Mouse (Mus musculus): ENCODE measurements around the gene Pomgnt2. TPM values are rescaled to one million over a fixed set of nuclear protein-coding genes. Genes with fewer than 3 reads are reported as not detected.
"Not testable (repeated sequence)": the region's sequence is repeated elsewhere in the genome, so short reads cannot be mapped to it uniquely, and the experiment has no call there.

Gene Pomgnt2
- polyA plus RNA-seq, 1 experiment from 2014 or later: 16.1 TPM

DNA sequence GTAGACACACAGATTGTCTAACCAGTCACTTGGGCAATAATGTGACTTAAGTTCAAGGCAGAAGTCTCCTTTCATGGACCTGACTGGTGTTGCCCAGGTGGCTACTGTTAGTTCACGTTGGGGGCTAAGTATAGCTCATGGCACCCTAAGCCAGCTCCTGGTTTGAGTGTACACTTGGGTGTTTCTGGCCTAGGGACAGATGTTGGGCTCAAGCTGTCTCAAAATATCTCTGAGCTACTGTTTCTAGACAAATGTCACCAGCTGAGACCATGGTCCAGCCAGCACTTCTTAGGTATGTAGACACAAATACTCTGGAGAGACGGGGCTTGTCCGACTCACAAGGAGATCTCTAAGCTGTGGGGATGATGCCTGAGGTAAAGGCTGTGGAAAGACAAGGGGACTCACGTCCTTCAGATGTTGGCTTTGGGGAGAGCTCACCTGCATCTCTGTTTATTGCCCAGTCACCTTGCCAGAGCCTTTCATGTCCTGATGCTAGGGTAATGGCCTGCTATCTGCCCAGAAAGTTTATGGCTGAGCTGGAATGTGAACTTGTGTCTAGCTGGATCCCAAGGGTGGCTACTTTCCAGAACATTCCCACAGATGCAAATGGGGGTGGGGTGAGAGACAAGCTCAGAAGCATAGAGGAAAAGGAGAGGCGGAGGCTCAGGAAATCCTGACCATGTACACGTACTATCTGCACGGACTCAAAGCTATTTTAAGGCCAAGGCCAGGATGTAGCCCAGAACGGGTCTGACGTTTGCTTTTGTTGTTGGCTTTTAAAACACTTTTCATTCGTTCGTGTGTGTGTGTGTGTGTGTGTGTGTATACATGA lies 31.2 kb upstream of the Pomgnt2 start:
- ATAC-seq (no peak), DNase-seq (ENCODE audit: low spot score) (no peak)
- Histone ChIP-seq H3K4me2 (ENCODE audit: low read length) (no peak overlapping the region), H3K9ac (ENCODE audit: low read length) (no peak overlapping the region), H3K27me3 (replicated peaks; ENCODE audit: control insufficient read depth, insufficient read depth, low read length) (no peaks in the 10 kb centered on the region), H3K27ac (ENCODE audit: low read depth, low read length) (no peak overlapping the region), H3K4me1 (ENCODE audit: control insufficient read depth, insufficient read depth, low read length) (no peaks in the 10 kb centered on the region), H3K4me3 (ENCODE audit: low read depth, low read length) (no peak overlapping the region), H3K36me3 (ENCODE audit: control insufficient read depth, insufficient read depth, low read length) (no peaks in the 10 kb centered on the region), H3K9me3 (replicated peaks; ENCODE audit: control insufficient read depth, low read length) (no peaks in the 10 kb centered on the region)
- 84% methylated on average over 11 of the region's 11 CpGs for WGBS

DNA sequence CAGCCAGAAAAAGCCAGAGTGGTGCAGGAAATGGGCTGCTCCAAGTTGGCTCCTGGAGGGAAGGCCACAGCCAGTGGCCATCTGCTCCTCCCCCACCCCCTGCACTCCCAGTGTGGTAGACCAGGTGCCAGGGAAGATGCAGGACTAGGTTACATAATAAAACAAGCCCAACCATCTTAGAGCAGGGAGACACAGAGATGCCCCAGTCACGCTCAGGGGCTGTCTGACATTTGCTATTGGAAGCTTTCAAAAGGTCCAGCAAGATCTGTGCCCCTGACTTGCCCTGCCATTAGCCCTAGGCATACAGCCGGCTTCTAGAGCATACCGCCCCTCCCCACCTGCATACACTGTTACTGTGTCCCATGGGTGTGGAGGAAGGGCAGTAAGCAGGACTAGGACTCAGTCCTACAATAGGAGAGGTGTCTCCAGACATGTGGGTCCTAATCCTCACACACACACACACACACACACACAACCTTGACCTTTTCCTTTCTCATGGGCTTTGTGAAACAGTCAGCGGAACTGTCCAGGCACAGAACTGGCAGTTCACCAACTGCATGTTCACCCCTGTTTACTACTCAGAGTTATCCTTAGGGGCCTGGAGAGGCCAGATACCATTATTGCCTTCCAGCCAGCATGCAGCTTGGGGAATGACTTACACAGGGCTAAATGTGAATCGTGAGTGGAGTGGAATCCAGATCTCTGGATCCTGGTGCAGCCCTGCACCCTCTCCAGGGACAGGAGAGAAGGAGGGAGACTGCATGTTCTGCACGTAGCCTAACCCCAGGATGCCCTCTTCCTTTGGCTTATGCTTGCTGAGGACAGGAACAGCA lies 30.4 kb upstream of the Pomgnt2 start:
- no peaks in the 10 kb centered on the region for H3K27me3 ChIP-seq (replicated peaks; ENCODE audit: control insufficient read depth, insufficient read depth, low read length)
- H3K27ac ChIP-seq (ENCODE audit: low read depth, low read length): no peak overlapping the region
- H3K36me3 ChIP-seq (ENCODE audit: control insufficient read depth, insufficient read depth, low read length): no peaks in the 10 kb centered on the region
- DNase-seq (ENCODE audit: low spot score) (no peak), ATAC-seq (no peak)
- H3K9ac ChIP-seq (ENCODE audit: low read length): no peak overlapping the region
- H3K4me3 ChIP-seq (ENCODE audit: low read depth, low read length): no peak overlapping the region
- H3K9me3 ChIP-seq (replicated peaks; ENCODE audit: control insufficient read depth, low read length): no peaks in the 10 kb centered on the region
- H3K4me2 ChIP-seq (ENCODE audit: low read length): no peak overlapping the region
- H3K4me1 ChIP-seq (ENCODE audit: control insufficient read depth, insufficient read depth, low read length): no peaks in the 10 kb centered on the region
- WGBS: 87% methylated on average over 6 of the region's 6 CpGs

DNA sequence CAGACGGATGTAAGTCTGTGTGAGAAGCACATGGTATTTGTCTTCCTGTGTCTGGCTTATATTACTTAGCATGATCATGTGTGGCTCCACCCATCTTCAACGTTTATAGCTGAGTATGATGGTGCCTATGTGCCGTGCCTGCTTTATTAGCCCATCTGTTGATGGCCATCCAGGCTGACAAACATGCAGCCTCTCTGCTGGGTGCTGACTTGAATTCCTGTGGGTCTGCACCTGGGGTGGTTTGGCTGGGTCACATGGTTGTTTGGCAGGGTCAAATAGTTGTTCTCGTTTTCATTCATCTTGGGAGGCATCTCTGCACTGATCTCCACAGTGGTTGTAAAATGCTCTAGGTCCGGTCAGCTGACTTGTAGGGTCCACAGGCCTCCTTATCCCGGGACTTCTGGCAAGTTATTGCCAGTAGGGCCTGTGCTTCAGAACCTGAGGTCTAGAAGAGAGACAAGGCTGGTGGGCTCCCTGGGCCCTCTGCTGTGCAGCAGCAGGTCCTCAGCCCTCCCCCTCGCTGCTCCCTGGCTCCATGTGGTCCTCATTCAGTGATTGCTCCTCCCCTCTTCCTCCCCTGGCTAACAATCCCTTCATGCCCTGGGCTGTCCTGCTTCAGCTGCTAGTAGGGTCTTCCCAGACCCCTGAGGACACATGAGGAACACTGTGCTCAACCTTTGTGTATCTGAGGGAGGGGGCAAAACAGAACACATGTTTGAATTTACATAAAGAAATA lies 29.1 kb upstream of the Pomgnt2 start:
- WGBS: 68% methylated on average over 7 of the region's 7 CpGs
- DNase-seq (ENCODE audit: low spot score) (no peak), ATAC-seq (no peak)
- Histone ChIP-seq H3K27ac (ENCODE audit: low read depth, low read length) (no peak overlapping the region), H3K4me1 (ENCODE audit: control insufficient read depth, insufficient read depth, low read length) (no peaks in the 10 kb centered on the region), H3K4me2 (ENCODE audit: low read length) (no peak overlapping the region), H3K4me3 (ENCODE audit: low read depth, low read length) (no peak overlapping the region), H3K9ac (ENCODE audit: low read length) (no peak overlapping the region), H3K27me3 (replicated peaks; ENCODE audit: control insufficient read depth, insufficient read depth, low read length) (no peaks in the 10 kb centered on the region), H3K36me3 (ENCODE audit: control insufficient read depth, insufficient read depth, low read length) (no peaks in the 10 kb centered on the region), H3K9me3 (replicated peaks; ENCODE audit: control insufficient read depth, low read length) (no peaks in the 10 kb centered on the region)

DNA sequence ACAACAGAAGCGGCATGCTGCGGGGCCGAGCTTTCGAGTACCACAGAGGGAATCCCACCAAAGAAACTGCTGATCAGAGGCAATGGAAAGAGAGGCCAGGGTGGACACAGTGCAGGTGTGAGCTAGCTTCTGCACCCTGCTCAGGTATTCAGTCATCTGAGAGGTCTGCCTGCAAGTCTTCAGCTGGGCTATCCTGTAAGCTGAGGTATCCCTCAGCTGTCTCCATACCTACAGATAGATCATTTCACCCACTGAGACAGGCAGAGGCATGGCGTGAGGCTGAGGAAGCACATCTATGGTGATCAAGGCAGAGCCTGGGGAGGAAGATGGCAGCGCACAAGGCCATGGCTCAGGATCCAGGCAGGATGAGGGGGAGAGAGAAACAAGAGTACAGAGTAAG lies 27.5 kb upstream of the Pomgnt2 start:
- no peaks in the 10 kb centered on the region for H3K27me3 ChIP-seq (replicated peaks; ENCODE audit: control insufficient read depth, insufficient read depth, low read length)
- H3K27ac ChIP-seq (ENCODE audit: low read depth, low read length): no peak overlapping the region
- H3K4me3 ChIP-seq (ENCODE audit: low read depth, low read length): no peak overlapping the region
- H3K4me1 ChIP-seq (ENCODE audit: control insufficient read depth, insufficient read depth, low read length): no peaks in the 10 kb centered on the region
- DNase-seq (ENCODE audit: low spot score): no peak
- no peak overlapping the region for H3K4me2 ChIP-seq (ENCODE audit: low read length)
- H3K36me3 ChIP-seq (ENCODE audit: control insufficient read depth, insufficient read depth, low read length): no peaks in the 10 kb centered on the region
- no peaks in the 10 kb centered on the region for H3K9me3 ChIP-seq (replicated peaks; ENCODE audit: control insufficient read depth, low read length)
- 92% methylated on average over 6 of the region's 6 CpGs for WGBS
- H3K9ac ChIP-seq (ENCODE audit: low read length): no peak overlapping the region
- no peak for ATAC-seq

DNA sequence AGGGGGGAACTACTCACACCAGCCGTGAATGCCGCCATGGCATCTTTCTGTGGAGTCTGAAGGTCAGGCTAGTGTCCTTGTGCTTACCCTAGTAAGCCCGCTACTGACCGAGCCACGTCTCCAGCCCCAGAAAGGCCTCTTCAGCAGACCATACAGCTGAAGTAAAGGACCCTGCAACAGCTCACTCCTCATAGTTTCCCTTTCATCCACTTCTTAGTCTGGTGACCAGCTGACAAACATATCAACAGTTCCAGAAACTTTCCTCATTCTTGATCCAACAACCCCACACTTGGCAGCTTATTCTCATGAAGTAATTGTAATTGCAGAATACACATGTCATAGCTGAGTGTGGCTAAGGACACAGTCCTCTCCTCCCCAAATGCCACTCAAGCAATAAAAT lies 27.0 kb upstream of the Pomgnt2 start:
- no peak overlapping the region for H3K4me3 ChIP-seq (ENCODE audit: low read depth, low read length)

DNA sequence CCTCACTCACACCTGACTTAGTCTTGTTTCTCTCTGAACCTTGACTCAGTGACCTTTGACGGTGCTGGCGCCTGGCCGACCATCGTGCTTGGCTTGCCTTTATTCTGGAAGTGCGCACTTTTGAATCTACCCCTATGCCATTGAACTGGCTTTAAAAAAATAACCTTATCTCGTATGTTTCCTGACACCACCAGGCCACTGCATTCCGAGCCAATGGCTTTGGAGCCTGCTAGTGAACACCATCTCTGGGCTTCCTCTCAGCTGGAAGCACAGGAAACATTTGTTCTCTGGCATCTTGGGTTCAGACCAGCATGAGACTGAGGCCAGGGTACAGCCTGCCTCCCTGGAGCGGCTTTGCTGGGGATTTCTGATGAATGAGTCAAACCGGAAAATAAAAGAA lies 25.9 kb upstream of the Pomgnt2 start:
- ATAC-seq: no peak
- no peaks in the 10 kb centered on the region for H3K36me3 ChIP-seq (ENCODE audit: control insufficient read depth, insufficient read depth, low read length)
- 74% methylated on average over 9 of the region's 9 CpGs for WGBS
- peaks cover 5% of the 10 kb centered on the region for H3K4me1 ChIP-seq (ENCODE audit: control insufficient read depth, insufficient read depth, low read length)
- no peak overlapping the region for H3K4me2 ChIP-seq (ENCODE audit: low read length)
- H3K9ac ChIP-seq (ENCODE audit: low read length): no peak overlapping the region
- no peak overlapping the region for H3K4me3 ChIP-seq (ENCODE audit: low read depth, low read length)
- H3K9me3 ChIP-seq (replicated peaks; ENCODE audit: control insufficient read depth, low read length): no peaks in the 10 kb centered on the region
- H3K27ac ChIP-seq (ENCODE audit: low read depth, low read length): no peak overlapping the region
- no peaks in the 10 kb centered on the region for H3K27me3 ChIP-seq (replicated peaks; ENCODE audit: control insufficient read depth, insufficient read depth, low read length)
- no peak for DNase-seq (ENCODE audit: low spot score)

More for the DNA sequence above, 27.0 kb upstream of the Pomgnt2 start:
- Histone ChIP-seq H3K27ac (ENCODE audit: low read depth, low read length) (no peak overlapping the region), H3K4me1 (ENCODE audit: control insufficient read depth, insufficient read depth, low read length) (peaks cover 4% of the 10 kb centered on the region), H3K4me2 (ENCODE audit: low read length) (no peak overlapping the region), H3K9me3 (replicated peaks; ENCODE audit: control insufficient read depth, low read length) (no peaks in the 10 kb centered on the region), H3K36me3 (ENCODE audit: control insufficient read depth, insufficient read depth, low read length) (no peaks in the 10 kb centered on the region), H3K9ac (ENCODE audit: low read length) (no peak overlapping the region), H3K27me3 (replicated peaks; ENCODE audit: control insufficient read depth, insufficient read depth, low read length) (no peaks in the 10 kb centered on the region)
- 77% methylated on average over 5 of the region's 5 CpGs for WGBS
- ATAC-seq: no peak
- DNase-seq (ENCODE audit: low spot score): no peak

DNA sequence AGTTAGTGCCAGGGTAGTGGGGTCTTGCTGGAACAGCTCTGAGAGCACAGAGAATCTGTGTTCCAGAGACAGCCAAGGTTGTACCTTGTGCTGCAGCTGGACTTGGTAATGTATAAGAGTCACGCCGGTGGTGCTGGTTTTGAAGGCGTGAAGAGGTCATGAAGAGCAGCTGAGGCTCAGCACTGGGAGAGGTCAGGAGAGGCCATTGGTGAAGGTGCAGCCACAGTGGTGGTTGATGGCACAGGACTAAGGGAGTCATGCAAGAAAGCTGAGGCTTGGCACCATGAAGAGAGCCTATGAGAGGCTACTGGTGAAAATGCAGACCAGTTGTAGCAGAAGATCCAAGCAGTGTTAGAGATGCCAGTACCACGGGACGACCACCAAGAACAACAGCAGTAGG lies 24.7 kb upstream of the Pomgnt2 start:
- no peaks in the 10 kb centered on the region for H3K9me3 ChIP-seq (replicated peaks; ENCODE audit: control insufficient read depth, low read length)
- DNase-seq (ENCODE audit: low spot score): no peak

DNA sequence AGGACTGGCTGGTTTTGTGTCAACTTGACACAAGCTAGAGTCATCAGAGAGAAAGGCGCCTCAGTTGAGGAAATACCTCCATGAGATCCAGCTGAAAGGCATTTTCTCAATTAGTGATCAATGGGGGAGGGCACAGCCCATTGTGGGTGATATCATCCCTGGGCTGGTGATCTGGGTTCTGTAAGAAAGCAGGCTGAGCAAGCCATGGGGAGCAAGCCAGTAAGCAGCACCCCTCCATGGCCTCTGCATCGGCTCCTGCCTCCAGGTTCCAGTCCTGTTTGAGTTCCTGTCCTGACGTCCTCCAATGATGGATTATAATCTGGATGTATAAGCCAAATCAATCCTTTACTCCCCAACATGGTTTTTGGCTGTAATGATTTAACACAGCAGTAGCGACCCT lies 24.3 kb upstream of the Pomgnt2 start:
- DNase-seq (ENCODE audit: low spot score); H3K9ac ChIP-seq (ENCODE audit: low read length); H3K9me3 ChIP-seq (replicated peaks; ENCODE audit: control insufficient read depth, low read length); H3K4me1 ChIP-seq (ENCODE audit: control insufficient read depth, insufficient read depth, low read length); H3K36me3 ChIP-seq (ENCODE audit: control insufficient read depth, insufficient read depth, low read length); H3K27me3 ChIP-seq (replicated peaks; ENCODE audit: control insufficient read depth, insufficient read depth, low read length); H3K4me2 ChIP-seq (ENCODE audit: low read length); H3K27ac ChIP-seq (ENCODE audit: low read depth, low read length); ATAC-seq; H3K4me3 ChIP-seq (ENCODE audit: low read depth, low read length): not testable (repeated sequence)
- 88% methylated on average over 4 of the region's 4 CpGs for WGBS

More for the DNA sequence above, 24.7 kb upstream of the Pomgnt2 start:
- Histone ChIP-seq H3K9ac (ENCODE audit: low read length) (no peak overlapping the region), H3K4me3 (ENCODE audit: low read depth, low read length) (no peak overlapping the region), H3K4me1 (ENCODE audit: control insufficient read depth, insufficient read depth, low read length) (peaks cover 5% of the 10 kb centered on the region), H3K27ac (ENCODE audit: low read depth, low read length) (no peak overlapping the region), H3K27me3 (replicated peaks; ENCODE audit: control insufficient read depth, insufficient read depth, low read length) (no peaks in the 10 kb centered on the region), H3K36me3 (ENCODE audit: control insufficient read depth, insufficient read depth, low read length) (no peaks in the 10 kb centered on the region), H3K4me2 (ENCODE audit: low read length) (no peak overlapping the region)
- ATAC-seq: no peak
- WGBS: 94% methylated on average over 5 of the region's 5 CpGs
